Comparison of ENCODE assay signal across 16 mouse cellular contexts in the genomic region with DNA sequence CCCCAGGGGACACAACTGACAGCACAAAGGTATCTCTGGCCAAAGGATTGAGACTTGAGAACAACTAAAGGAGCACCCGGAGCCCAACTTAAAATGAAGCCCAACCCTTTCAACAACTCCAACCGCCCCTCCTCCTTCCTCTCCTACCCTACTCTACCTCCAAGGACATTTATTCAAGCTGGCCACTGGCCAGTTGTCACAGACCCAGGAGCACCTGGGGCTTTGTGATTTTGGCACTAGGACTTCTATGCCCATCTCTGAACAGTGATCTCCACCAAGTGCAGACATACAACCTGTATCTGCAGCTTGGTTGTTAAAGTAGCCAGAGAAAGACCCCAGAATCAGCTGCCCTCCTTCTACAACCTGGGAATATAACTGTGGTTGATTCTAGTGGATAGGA.
DNase-seq lines count a peak whose midpoint lies in the region; ATAC-seq and TF ChIP-seq lines count a peak whose summit lies in the region.
"Had no signal": no experiment of that assay in that cellular context is flagged by ENCODE, and none has a peak within 500 bp of the region (broad histone marks: within the 10 kb centered on the region; RNA-seq: fewer than 3 reads in every experiment).

No protein-coding gene starts in this region.

- no peak for TF ChIP-seq CTCF in heart, postnatal 0 days (IDR thresholded peaks at IDR 0.05; ENCODE audit: low read depth)

- no peaks in the 10 kb centered on the region for H3K36me3 ChIP-seq in heart, postnatal 0 days (replicated peaks; ENCODE audit: control insufficient read depth, insufficient read depth, low read length)
- H3K36me3 ChIP-seq in midbrain, embryonic 10.5 days = 0 out of 2 replicates have a peak, but pooled peaks cover 2% of the 10 kb centered on the region
- no peaks in the 10 kb centered on the region for H3K36me3 ChIP-seq in midbrain, embryonic 13.5 days
- H3K36me3 ChIP-seq in lung, embryonic 15.5 days = no peaks in the 10 kb centered on the region
- H3K36me3 ChIP-seq: forebrain, embryonic 15.5 days; hindbrain, embryonic 10.5 days; neural tube, embryonic 15.5 days had no signal

- 8% methylated on average over 2 of the region's 2 CpGs for WGBS in heart, postnatal 0 days
- 4% methylated on average over 2 of the region's 2 CpGs for WGBS in midbrain, embryonic 10.5 days
- 0% methylated on average over 2 of the region's 2 CpGs for WGBS in midbrain, embryonic 13.5 days
- 18% methylated on average over 2 of the region's 2 CpGs for WGBS in lung, embryonic 15.5 days

- H3K27me3 ChIP-seq in heart, postnatal 0 days (ENCODE audit: control insufficient read depth, insufficient read depth, low read length) = no peaks in the 10 kb centered on the region
- no peaks in the 10 kb centered on the region for H3K27me3 ChIP-seq in midbrain, embryonic 10.5 days (ENCODE audit: low read depth, poor library complexity, severe bottlenecking)
- H3K27me3 ChIP-seq in midbrain, embryonic 13.5 days = no peaks in the 10 kb centered on the region
- no peaks in the 10 kb centered on the region for H3K27me3 ChIP-seq in lung, embryonic 15.5 days
- H3K27me3 ChIP-seq: forebrain, embryonic 15.5 days; neural tube, embryonic 15.5 days had no signal

- H3K9me3 ChIP-seq in heart, postnatal 0 days (replicated peaks; ENCODE audit: control insufficient read depth, low read length) = no peaks in the 10 kb centered on the region
- H3K9me3 ChIP-seq in midbrain, embryonic 10.5 days (replicated peaks) = no peaks in the 10 kb centered on the region
- H3K9me3 ChIP-seq in midbrain, embryonic 13.5 days = no peaks in the 10 kb centered on the region
- no peaks in the 10 kb centered on the region for H3K9me3 ChIP-seq in lung, embryonic 15.5 days
- H3K9me3 ChIP-seq: forebrain, embryonic 15.5 days; hindbrain, embryonic 10.5 days; neural tube, embryonic 15.5 days had no signal

- 0 out of 2 replicates have a peak, but pooled peaks have one; percentile 15 for ATAC-seq in heart, postnatal 0 days (ENCODE audit: insufficient read depth, low read depth)
- no peak for ATAC-seq in midbrain, embryonic 13.5 days
- ATAC-seq in lung, embryonic 15.5 days (ENCODE audit: borderline replicate concordance, extremely low read depth, low FRiP score, low TSS enrichment) = no peak
- ATAC-seq: CD4-positive, CD25-positive, alpha-beta regulatory T cell, adult 4 months; forebrain, embryonic 15.5 days had no signal

- no peak overlapping the region for H3K9ac ChIP-seq in heart, postnatal 0 days (replicated peaks; ENCODE audit: low read depth, low read length)
- no peak overlapping the region for H3K9ac ChIP-seq in midbrain, embryonic 13.5 days (replicated peaks)
- H3K9ac ChIP-seq in lung, embryonic 15.5 days = no peak overlapping the region
- H3K9ac ChIP-seq: forebrain, embryonic 15.5 days; neural tube, embryonic 15.5 days had no signal

- intact Hi-C loops in heart, postnatal 14 days (cut with DNase I) = no loop called here

- DNase-seq in heart, postnatal 0 days (ENCODE audit: low spot score) = peak; percentile 20
- no peak for DNase-seq in heart, postnatal 14 days
- DNase-seq in midbrain, embryonic 10.5 days (ENCODE audit: low spot score) = no peak
- DNase-seq in thymus, adult 18-20 months = no peak
- no peak for DNase-seq in yolk sac, embryonic 10.5 days (ENCODE audit: low spot score)
- DNase-seq: cerebellum, adult 9-10 months; embryo, embryonic 11 days; retina, postnatal 1 day; thymus, adult 2 months had no signal

- no peak overlapping the region for H3K27ac ChIP-seq in heart, postnatal 0 days (ENCODE audit: low read depth)
- peak overlapping the region; percentile 61; the same call in 1 of the 2 replicates for H3K27ac ChIP-seq in midbrain, embryonic 10.5 days (replicated peaks)
- H3K27ac ChIP-seq in midbrain, embryonic 13.5 days = no peak overlapping the region
- peak overlapping the region; percentile 62 for H3K27ac ChIP-seq in lung, embryonic 15.5 days
- H3K27ac ChIP-seq: forebrain, embryonic 15.5 days; neural tube, embryonic 15.5 days had no signal

- H3K4me2 ChIP-seq in heart, postnatal 0 days (ENCODE audit: low read depth, low read length) = no peak overlapping the region
- H3K4me2 ChIP-seq in midbrain, embryonic 13.5 days (replicated peaks) = no peak overlapping the region
- 0 out of 2 replicates have a peak overlapping the region, but pooled peaks have one; percentile 9 for H3K4me2 ChIP-seq in lung, embryonic 15.5 days
- H3K4me2 ChIP-seq: forebrain, embryonic 15.5 days; midbrain, embryonic 11.5 days; neural tube, embryonic 15.5 days had no signal

- peaks cover 40% of the 10 kb centered on the region for H3K4me1 ChIP-seq in heart, postnatal 0 days (ENCODE audit: control insufficient read depth, insufficient read depth)
- peaks cover 99% of the 10 kb centered on the region for H3K4me1 ChIP-seq in midbrain, embryonic 10.5 days
- peaks cover 81% of the 10 kb centered on the region for H3K4me1 ChIP-seq in midbrain, embryonic 13.5 days (replicated peaks)
- H3K4me1 ChIP-seq in lung, embryonic 15.5 days = peaks cover 72% of the 10 kb centered on the region

- no peak overlapping the region for H3K4me3 ChIP-seq in heart, postnatal 0 days (ENCODE audit: low read depth, low read length)
- no peak overlapping the region for H3K4me3 ChIP-seq in midbrain, embryonic 10.5 days
- H3K4me3 ChIP-seq in midbrain, embryonic 13.5 days (replicated peaks) = no peak overlapping the region
- no peak overlapping the region for H3K4me3 ChIP-seq in lung, embryonic 15.5 days
- H3K4me3 ChIP-seq: forebrain, embryonic 15.5 days; hindbrain, embryonic 10.5 days; neural tube, embryonic 15.5 days had no signal

- TF ChIP-seq EP300 in heart, postnatal 0 days (IDR thresholded peaks at IDR 0.05; ENCODE audit: low read depth) = no peak

Comparison
In these comparisons a context has a peak if more than half of its experiments do, and no peak if none do; other contexts are left out.
1. H3K27ac ChIP-seq: peak in midbrain, embryonic 10.5 days (single experiment) and lung, embryonic 15.5 days (single experiment); none in heart, postnatal 0 days (single experiment) and midbrain, embryonic 13.5 days (single experiment).